Mouse (Mus musculus) cerebellum, adult 11 months (tissue): ENCODE data around the gene Spag6.

Experiments
- DNase-seq: peaks from one replicate; pipeline ENCODE4 v3.0.0; 2022

Gene Spag6

GRCm38 (mm10) chr2:18693871-18694610 lies at the start of gene Spag6:
Gene Spag6 (plus strand): TSS chr2:18694032.
- peak; percentile 81 for DNase-seq

DNA sequence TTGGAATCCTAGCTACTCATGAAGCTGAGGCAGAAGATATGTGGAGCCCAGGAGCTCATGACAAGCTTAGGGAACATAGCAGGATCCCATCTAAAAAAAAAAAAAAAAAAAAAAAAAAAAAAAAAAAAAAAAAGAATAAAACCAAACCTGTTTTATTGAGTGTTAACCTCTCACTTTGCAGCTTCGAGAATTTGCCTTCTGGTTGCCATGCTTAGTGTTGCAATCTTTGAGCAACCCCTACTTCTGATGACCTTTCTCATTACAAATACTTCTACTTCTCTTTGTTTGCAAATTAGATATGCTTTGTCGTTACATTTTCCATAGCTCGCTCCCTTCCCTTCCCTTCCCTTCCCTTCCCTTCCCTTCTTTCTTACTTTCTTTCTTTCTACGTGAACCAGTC lies 45.3 kb upstream of the Spag6 start:
- DNase-seq: no peak

DNA sequence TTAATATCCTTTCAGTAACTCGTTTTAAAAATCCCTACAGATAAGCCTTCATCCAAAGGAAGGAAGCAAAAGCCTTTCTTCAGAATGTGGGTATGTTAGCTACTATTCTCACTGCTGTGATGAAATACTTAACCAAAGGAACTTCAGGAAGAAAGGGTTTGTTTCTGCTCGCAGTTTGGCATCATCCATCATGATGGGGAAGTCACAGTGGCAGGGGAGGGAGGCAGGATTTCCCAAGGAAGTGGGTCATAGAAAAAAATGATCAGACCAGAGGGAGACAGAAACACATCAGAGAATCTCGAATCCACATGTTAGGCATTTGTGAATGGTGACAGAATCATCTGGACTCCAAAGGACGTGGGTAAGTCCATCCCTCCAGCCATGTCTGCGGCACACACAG lies 39.0 kb upstream of the Spag6 start:
- DNase-seq: no peak

DNA sequence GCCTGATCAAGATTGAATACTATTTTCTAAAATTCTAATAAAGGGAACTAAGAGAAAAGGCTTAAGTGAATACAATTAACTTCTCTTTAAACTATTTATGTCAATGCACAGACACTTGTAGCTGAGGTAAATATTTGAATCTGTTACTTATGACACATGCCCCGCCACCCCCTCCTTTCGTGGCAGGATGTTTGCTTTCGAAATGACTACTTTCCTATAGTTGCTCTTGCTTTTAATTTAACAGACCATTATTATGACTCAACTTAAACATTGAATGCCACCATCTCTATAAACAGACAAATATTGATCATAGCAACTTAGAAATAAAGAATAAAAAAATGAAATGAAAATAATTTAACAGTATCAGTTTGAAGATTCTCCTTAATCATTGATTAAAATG lies 29.8 kb upstream of the Spag6 start:
- DNase-seq: no peak

DNA sequence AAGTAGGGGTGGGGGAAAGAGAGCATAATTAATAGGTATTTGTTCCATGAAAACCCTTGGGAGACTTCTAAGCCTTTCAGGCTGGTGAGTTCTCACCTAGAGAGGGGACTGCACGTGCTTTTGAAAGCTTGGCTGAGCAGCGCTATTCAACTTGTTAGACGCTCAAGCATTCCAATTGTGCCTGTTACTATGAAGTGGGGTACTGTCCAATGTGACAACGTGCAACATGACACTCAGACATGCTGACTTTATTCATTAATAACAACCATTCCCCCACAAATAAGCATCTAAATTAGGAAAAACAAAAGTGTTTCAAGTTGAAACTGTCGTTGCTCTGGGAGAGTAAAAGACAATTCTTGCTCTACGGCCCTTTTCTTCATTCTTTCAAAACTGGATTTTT lies 22.8 kb upstream of the Spag6 start:
- DNase-seq: no peak

DNA sequence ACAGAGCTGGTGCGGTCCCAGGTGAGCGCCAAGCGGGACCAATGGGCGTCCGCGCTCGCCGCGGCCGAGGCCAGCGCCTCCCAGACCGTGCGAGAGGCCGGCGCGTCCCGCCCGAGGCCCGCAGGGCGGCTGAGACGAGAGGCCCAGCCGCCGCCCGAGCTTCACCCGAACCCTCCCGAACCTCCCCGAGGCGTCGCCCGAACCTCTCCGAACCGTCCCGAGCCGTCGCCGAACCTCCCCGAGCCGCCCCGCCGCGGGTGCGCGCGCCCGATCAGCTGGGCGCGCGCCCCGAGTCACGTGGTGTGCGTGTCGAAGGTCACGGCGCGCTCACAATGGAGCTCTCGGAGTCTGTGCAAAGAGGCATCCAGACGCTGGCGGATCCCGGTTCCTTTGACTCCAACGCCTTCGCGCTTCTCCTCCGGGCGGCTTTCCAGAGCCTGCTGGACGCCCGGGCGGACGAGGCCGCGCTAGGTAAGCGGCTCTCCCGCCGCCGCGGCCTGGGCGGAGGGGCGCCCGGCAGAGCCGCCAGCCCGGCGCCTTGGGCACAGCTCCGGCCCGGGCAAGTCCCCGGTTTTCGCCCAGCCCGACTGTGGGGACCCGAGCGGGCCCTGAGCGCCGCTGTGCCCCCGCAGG lies 21.6 kb upstream of the Spag6 start, which contains the start of gene Commd3:
Gene Commd3, plus strand, starts transcription at position 252 of the 633 bp plus-strand sequence.
- DNase-seq: peak; percentile 96

- no peak for DNase-seq
Observed at GRCm38 (mm10) chr2:18672766-18673164, 21.1 kb upstream of the Spag6 start.

- DNase-seq: no peak
Observed at GRCm38 (mm10) chr2:18673766-18674165, 20.1 kb upstream of the Spag6 start.

- no peak for DNase-seq
Observed at GRCm38 (mm10) chr2:18674193-18674902, 19.5 kb upstream of the Spag6 start.

- DNase-seq: peak; percentile 24
Observed at GRCm38 (mm10) chr2:18675681-18676456, 18.0 kb upstream of the Spag6 start.

DNA sequence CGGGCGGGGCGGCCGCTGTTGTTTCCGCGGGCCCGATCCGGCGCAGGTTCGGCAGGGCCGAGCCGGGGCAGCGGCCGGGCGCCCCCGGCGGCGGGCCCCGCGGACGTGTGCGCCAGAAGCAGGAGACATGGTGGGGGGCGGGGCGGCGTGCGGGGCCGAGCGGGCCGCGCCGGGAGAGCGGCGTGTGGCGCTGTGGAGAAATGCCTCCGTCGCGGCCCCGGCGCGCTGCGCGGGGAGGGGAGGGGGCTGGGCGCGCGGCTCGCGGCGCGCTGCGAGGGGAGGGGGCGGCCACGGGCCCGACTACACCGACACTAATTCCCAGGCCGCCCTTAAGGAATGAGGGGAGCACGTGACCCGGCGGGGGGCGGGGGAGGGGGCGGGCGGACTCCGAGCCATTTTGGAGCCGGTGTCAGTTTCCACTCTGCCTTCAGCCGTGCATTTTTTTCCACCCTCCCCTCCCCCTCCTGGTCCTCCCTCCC lies 17.3 kb upstream of the Spag6 start:
- peak; percentile 76 for DNase-seq

DNA sequence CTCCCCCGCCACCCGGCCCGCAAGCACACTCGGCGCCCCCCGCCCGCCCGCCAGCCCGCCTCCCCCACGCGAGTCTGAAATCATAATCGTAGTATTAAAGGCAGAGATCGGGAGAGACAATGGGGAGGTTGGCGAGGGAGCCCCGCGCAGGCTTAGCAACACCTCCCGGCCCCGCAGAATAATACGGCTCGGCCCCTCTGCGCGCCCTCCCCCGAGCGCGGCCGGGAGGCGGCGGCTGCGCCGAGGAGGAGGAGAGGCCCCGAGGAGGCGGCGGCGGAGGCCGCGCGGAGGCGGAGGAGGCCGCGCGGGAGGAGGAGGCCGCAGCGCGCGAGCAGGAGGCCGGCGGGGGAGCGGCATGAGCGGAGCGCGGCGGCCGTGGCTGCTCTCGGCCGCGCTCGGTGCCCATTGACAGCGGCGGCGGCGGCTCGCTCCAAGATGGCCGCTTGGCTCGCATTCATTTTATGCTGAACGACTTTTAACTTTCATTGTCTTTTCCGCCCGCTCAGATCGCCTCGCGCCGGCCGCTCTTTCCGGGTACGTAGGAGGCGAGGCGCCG lies 16.8 kb upstream of the Spag6 start, which contains the start of gene Bmi1:
Gene Bmi1, plus strand, starts transcription at position 83 of the 556 bp plus-strand sequence.
- DNase-seq: peak; percentile 76

GRCm38 (mm10) chr2:18677631-18678471 lies 16.0 kb upstream of the Spag6 start:
- DNase-seq: peak; percentile 65

DNA sequence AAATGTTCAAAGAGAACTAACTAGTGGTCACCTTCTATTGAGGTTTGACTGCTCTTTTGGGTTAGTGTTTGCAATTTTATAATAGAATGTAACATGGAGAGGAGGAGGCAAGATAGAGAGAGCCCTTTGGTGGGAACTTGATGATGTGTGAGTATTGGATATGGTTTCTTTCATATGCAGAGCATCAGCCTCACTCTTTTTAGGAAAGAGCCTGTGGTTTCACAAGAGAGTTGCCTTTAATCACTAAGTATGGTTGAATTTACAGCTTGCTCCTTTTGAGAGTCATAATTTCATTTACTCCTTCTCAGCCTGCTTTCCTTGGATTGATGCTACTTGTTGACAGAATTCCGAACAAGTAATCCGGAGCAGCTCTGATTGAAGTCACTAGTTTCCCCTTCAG lies 14.1 kb upstream of the Spag6 start:
- DNase-seq: no peak

DNA sequence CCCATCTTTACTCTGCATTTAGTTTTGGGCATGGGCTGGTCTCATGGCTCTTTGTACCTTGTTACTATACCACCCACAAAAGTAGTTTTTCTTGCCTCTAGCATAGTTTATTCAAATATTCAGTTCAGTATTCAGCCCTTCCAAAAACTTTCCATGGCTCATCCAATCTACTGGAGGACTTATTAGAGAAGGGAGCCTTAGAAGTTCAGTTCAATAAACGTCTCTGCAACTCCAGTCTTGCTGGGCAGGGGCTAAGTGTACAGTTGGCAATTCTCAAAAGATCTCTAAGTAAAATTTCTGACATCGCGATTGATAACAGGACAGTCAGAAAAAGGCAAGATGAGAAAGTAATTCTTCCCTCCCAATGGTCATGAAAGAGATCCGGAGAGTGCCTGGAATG lies 13.3 kb upstream of the Spag6 start:
- no peak for DNase-seq

DNA sequence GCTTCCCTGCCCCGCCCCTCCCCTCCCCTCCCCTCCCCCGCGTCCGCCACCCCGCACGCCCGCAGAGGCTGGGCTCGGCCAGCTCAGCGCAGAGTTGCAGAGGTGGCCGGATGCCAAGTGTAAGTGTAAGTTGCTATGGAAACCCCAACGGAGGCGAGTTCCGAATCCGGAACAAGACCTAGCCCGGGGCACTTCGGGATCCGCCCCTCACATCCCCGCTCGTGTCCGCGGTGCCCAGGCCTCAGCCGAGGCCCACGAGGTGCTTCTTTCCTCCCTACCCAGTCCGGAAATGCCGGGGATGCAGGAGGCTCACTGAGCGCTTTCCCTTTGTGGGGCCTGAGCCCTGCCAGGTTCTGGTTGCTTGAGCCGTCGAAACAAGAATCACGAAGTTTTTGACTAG lies 12.9 kb upstream of the Spag6 start:
- no peak for DNase-seq

GRCm38 (mm10) chr2:18684062-18684461 lies 9.8 kb upstream of the Spag6 start:
- no peak for DNase-seq

DNA sequence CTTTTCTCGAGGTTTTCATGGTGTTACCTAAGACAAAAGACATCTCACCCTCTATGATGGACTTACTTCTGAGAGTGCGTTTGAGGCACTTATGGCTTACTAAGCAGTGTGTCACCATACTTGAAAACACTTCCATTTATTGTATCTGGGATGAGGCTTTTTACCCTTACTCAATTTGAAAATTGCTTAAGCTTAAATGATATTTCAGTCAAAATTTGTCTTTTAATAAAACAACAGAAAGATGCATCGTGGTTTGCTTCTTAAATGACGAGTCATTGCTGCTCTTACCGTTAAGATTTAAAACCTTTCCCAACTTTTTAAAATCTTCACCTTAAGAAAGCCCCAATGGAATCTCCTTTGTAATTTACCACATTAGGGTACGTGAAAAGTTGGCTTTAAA lies 7.4 kb upstream of the Spag6 start:
- DNase-seq: no peak

GRCm38 (mm10) chr2:18686826-18687519 lies 6.9 kb upstream of the Spag6 start:
- DNase-seq: no peak

GRCm38 (mm10) chr2:18687671-18688170 lies 6.1 kb upstream of the Spag6 start:
- no peak for DNase-seq

GRCm38 (mm10) chr2:18688286-18688685 lies 5.5 kb upstream of the Spag6 start:
- no peak for DNase-seq
